Mouse (Mus musculus) c-Kit-positive CD71-positive TER-119-negative erythroid progenitor cells, embryonic 14.5 days (primary cell): ENCODE measurements at regions not wholly inside any gene's neighbourhood (a gene's known extent, or its start where the extent isn't known, plus 50 kb on each side); places are given as distances from the start of the nearest gene placed in this dataset.

ENCODE experiments used
- DNase-seq: peaks from one replicate; pipeline ENCODE4 v3.0.0-alpha.2; 2013; ENCODE audit warnings: low read depth

DNA sequence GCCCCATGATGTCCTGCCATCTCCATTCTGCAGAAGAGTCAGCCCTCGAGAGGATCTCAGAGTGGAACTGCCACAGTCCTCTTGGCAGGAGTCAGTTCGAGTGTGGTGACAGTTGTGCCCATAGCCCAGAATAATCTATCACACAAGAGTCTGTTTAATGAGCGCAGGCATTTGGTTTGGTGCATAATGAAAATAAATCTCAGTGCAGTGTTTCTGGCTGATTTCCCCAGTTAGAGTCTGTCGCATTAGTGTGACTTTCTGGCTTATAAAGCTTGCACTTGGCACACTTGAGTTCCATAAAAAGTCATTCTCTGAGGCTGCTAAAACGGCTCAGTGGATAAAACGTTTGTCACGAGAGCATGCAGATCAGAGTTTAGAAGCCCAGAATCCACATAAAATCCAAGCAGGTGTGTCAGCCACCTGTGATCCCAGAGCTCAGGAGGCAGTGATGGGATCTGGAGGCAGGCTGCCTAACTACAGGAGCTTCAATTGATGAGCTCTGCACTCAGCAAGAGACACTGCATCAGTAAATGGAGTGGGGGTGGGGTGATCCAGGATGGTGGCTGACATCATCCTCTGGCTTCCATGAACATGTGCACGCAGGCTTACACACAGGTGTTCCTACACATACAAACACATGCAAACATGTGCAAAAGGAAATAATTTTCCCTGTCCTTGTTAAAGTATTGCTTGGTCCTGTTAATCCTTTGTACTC is 578.5 kb downstream of the Plekhb2 start:
- DNase-seq: no peak

DNA sequence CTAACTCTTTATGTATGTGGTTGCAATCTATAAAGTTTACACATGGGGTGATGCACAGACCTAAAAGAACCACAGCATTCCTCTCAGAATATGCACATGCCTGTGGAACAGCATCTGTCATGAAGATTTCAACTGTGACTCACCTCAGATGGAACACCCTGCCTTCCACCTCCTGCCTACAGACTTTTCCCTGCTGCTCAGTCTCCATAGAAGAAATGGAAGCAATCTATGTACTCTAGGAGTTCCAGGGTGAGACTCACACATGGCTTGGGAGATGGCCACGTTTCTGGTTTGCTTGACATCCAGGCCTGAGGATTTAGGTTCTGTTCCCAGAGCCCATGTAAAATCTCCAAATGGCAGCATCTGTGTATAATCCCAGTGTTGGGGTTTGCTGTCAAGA is 579.7 kb downstream of the Plekhb2 start:
- DNase-seq: no peak

GRCm38 (mm10) chr1:35435721-35436120 is 585.9 kb downstream of the Plekhb2 start:
- DNase-seq: no peak

GRCm38 (mm10) chr1:35447345-35447744 is 597.6 kb downstream of the Plekhb2 start:
- DNase-seq: no peak

DNA sequence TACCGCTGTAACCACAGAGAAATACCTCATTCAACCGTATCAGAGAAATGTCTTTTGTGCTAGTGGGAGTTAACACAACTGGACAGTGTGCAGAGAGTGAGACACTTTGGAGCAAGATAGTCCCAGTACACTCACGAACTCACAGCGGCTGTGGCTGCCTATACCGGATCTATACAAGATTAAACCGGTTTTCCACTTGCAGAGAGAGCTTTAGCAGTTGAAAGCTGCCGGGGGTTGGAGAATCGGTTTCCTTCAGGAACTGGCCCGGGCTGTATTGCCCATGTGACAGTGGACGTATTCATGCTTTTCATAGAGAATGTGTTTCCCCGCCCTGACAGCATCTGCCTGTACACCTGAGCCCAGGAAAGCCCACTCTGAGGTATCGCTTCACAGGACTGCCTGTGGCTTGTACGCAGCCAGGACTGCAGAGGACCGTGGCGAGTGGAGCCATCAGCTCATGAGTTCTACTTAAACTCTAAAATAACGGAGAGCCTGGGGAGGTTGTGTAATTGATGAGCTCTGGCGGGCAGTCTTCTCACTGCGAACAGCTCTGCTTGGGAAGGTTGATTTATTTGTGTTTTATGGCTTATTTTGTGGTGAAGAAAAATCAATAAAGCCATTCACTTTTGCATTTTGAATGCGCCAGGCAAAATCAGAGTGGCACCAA is 602.8 kb downstream of the Plekhb2 start:
- DNase-seq: no peak

DNA sequence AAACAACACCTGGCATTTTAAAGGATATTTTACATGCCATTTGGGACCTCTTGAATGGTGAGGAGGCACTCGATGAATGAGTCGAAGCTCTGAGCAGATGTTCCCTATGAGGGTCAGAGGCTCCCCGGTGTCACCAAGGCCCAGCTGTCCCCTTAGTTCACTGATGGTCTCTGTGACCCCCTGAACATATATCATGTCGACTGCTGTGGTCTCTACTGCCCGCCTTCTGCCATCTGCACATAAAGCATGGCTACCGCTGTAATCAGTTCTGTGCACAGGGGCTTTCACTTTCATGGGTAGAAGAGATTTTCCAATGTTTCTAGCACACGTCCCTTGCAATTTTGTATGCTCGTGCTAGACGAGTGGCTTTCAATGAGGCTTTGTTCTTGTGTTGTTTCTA is 607.8 kb downstream of the Plekhb2 start:
- DNase-seq: no peak

GRCm38 (mm10) chr1:35465081-35465480 is 603.1 kb upstream of the Hs6st1 start:
- no peak for DNase-seq

DNA sequence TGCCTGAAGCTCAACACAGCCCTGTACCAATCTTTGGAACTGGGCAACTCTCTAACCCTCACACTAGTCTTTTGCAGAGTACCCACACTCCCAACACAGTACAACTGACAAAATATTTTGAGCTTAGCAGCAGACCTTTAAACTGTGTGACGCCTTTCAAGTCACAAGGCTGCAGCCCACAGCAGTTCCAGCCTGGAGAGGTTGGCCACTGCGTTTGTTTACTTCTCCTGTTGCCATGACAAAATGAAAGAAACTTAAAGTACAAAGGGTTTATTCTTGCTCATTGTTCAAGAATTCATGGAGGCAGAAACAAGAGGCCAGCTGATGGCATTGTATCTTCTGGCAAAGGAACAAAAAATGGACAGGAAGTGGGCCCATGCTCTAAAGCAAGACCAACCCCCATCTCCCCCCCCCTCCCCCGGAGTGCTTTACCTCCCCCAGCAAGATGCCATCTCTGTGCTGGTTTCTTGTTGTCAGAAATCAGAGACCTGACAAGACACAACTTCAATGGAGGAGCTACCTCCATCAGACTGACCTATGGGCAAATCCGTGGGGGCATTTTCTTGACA is 598.9 kb upstream of the Hs6st1 start:
- no peak for DNase-seq

- DNase-seq: no peak
These were observed 589.9 kb upstream of the Hs6st1 start for GRCm38 (mm10) chr1:35478262-35478661.

GRCm38 (mm10) chr1:35495963-35496362 is 572.2 kb upstream of the Hs6st1 start:
- no peak for DNase-seq

- DNase-seq: no peak
These were observed 545.2 kb upstream of the Hs6st1 start for GRCm38 (mm10) chr1:35522951-35523350.

GRCm38 (mm10) chr1:35523790-35524362 is 544.3 kb upstream of the Hs6st1 start:
- no peak for DNase-seq

- no peak for DNase-seq
These were observed 543.4 kb upstream of the Hs6st1 start for GRCm38 (mm10) chr1:35524788-35525187.

- DNase-seq: no peak
These were observed 540.3 kb upstream of the Hs6st1 start for GRCm38 (mm10) chr1:35527750-35528476.

DNA sequence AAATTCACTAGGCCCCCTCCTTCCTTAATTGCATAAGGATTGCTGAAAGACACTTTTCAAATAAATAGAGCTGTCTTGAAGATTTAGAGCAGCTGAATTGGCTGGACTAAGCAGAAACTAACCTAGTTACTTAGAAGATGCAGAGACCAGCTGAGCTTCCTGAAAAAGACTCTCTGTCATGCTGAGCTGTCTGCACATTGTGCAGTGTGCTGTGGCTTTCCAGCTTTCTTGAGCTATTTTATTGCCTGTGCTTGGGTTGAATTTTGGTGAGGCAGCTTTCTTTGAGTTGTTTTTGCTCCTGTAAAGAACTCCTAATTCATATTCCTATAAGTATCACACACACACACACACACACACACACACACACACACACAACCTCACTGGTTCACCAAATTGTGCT is 532.7 kb upstream of the Hs6st1 start:
- no peak for DNase-seq

DNA sequence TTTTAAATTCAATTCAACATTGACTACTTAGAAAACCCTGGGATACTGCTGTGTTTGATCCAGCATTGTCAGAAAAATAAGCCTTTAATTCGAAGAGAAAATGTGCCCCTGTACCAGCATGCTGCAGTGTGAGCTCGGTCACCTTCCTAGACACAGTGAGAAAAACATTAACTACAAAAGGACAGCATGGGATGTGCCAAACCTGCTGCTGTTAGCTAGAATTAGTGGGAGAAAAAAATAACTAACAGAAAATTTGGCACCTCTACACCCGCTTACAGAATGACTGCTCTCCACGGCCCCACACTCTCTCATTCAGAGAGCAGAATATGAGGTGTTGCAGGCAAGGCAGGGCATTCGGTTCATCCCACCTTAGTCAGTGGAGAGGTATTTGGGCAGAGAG is 531.9 kb upstream of the Hs6st1 start:
- DNase-seq: no peak

GRCm38 (mm10) chr1:35548845-35549244 is 519.4 kb upstream of the Hs6st1 start:
- DNase-seq: no peak

DNA sequence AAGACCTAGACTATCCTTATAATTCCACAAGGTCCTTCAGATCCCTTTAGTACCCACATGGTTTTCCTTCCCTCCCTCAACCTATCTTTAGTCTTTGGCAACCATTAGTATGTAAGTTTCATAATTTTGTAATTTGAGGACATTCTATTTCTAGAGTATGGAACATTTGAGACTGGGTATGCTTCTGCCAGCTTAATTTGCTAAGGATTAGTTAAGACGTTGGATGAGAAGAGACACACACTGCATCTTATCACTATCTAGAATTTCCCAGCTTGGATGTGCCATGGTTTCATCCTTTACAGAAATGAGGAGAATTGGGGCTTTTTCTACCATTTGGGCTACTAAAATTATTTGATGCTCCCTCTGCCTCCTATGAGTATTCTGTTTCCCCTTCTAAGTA is 516.7 kb upstream of the Hs6st1 start:
- no peak for DNase-seq

GRCm38 (mm10) chr1:35562786-35563185 is 505.4 kb upstream of the Hs6st1 start:
- DNase-seq: no peak

DNA sequence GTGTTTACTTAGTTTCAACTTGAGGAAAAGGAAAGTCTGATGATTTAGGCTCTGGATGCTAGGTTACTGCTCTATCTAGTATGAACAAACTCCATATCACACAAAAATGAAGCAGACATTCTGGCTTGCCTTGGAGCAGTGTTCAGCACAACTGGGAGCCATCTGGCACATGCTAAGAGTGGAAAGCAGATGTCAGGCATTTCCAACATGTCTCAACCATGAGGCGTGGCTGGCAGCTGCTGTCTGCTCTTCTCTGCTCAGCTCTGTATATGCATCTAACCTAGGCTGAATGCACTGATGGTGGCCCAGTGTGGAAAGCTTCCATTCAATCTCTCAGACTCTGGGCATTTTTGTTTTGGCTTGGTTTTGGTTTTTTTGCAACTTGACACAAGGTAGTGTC is 493.0 kb upstream of the Hs6st1 start:
- no peak for DNase-seq

- DNase-seq: no peak
These were observed 488.8 kb upstream of the Hs6st1 start for GRCm38 (mm10) chr1:35579392-35579791.

DNA sequence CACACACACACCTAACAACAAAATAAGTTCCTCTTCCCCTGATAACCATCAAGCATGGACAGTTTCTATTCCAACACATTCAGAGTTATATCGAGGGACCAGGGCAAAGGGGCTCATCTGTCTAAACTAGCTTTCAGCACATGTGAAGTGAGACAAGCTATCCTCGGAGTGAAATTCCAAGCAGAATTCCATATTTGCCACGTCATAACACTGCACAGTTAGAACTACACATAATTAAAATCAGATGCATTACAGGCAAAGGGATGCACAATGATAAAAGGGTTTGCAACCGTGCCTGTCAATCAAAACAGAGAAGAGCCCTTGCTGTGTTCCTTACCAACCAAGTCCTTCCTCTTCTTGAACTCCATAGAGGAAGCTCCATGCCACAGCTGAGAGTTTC is 488.2 kb upstream of the Hs6st1 start:
- no peak for DNase-seq

DNA sequence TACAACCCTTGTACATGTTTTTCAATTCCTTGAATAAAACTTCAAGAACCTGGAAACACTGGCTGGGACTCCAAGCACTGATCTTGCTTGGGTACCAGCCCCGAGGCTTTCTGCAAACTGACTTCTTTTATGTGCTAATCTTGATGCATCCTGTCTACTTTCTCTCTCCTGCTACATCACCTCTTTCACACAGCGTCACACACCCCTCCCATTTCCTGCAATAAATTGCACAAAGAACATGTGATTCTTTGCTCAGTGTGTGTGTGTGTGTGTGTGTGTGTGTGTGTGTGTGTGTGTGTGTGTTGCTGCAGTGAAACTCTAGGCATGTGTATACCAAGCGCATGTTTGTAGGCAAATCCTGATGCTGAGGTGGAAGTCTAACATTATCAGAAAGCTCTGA is 487.7 kb upstream of the Hs6st1 start:
- no peak for DNase-seq
